20 mouse cellular contexts compared by ENCODE assay signal in genomic region chr2:146457494-146457893, GRCm38 (mm10). TPM values are rescaled to one million over a fixed set of nuclear protein-coding genes. Genes with fewer than 3 reads are reported as not detected.
DNase-seq lines count a peak whose midpoint lies in the region; TF ChIP-seq lines count a peak whose summit lies in the region.
"Had no signal": no experiment of that assay in that cellular context is flagged by ENCODE, and none has a peak within 500 bp of the region (broad histone marks: within the 10 kb centered on the region; RNA-seq: fewer than 3 reads in every experiment).

No protein-coding gene starts in this region.

- no peaks in the 10 kb centered on the region for H3K27me3 ChIP-seq in kidney, adult 2 months (replicated peaks; ENCODE audit: control insufficient read depth, insufficient read depth, low read length)
- H3K27me3 ChIP-seq: embryonic facial prominence, embryonic 15.5 days; heart, embryonic 12.5 days had no signal

- DNase-seq in kidney, adult 2 months = peak; percentile 28
- DNase-seq in kidney, postnatal 25 days = no peak
- peak; percentile 10 to 11 for DNase-seq in kidney, postnatal 36 days
- no peak for DNase-seq in kidney, postnatal 14 days
- peak; percentile 56 for DNase-seq in A20 (ENCODE audit: low read depth, low spot score)
- DNase-seq in hindlimb bud, embryonic 11.5 days (ENCODE audit: extremely low spot score, low read depth, low spot score) = peak; percentile 44
- no peak for DNase-seq in lung, postnatal 36 days
- DNase-seq in cerebellum, postnatal 10 days = no peak
- DNase-seq: adrenal gland, adult 8-10 months; adrenal gland, postnatal 36 days; cerebellum, adult 2 months; cerebellum, postnatal 14 days; embryo, embryonic 11 days; gastrocnemius, postnatal 10 days had no signal

- no peak overlapping the region for H3K4me3 ChIP-seq in kidney, adult 2 months (ENCODE audit: insufficient read depth, low read depth, low read length)
- H3K4me3 ChIP-seq: embryonic facial prominence, embryonic 15.5 days; erythroblast, embryonic 14.5 days; forebrain, embryonic 10.5 days; heart, embryonic 12.5 days; hindbrain, embryonic 10.5 days had no signal

- TF ChIP-seq POLR2A in kidney, adult 2 months (IDR thresholded peaks at IDR 0.05; ENCODE audit: low read depth, low read length) = no peak

- H3K27ac ChIP-seq in kidney, adult 2 months (ENCODE audit: insufficient read depth, low read depth, low read length) = no peak overlapping the region
- H3K27ac ChIP-seq: embryonic facial prominence, embryonic 15.5 days; forebrain, embryonic 10.5 days; hindbrain, embryonic 10.5 days; hindbrain, embryonic 14.5 days had no signal

- no peaks in the 10 kb centered on the region for H3K36me3 ChIP-seq in kidney, adult 2 months (ENCODE audit: control insufficient read depth, insufficient read depth, low read length)
- H3K36me3 ChIP-seq: embryonic facial prominence, embryonic 15.5 days; forebrain, embryonic 10.5 days; heart, embryonic 12.5 days; hindbrain, embryonic 10.5 days had no signal

- no peak for TF ChIP-seq CTCF in kidney, adult 2 months (conservative IDR thresholded peaks at IDR 0.05; ENCODE audit: insufficient read depth, insufficient read length, low read depth, low read length)

- 53% methylated on average over 2 of the region's 2 CpGs for WGBS in kidney, adult 2 months

- H3K4me1 ChIP-seq in kidney, adult 2 months (ENCODE audit: control insufficient read depth, insufficient read depth, low read length) = no peaks in the 10 kb centered on the region
- H3K4me1 ChIP-seq: embryonic facial prominence, embryonic 15.5 days; forebrain, embryonic 10.5 days; hindbrain, embryonic 10.5 days had no signal

RNA-seq across cellular contexts. Expression of gene Ralgapa2, which starts 54.6 kb away (rescaled TPM):
- polyA plus RNA-seq in kidney, adult 2 months (2012; rRNA removed) = 14.7 and 15.8 TPM in 2 replicates

Comparison
In these comparisons a context has a peak if more than half of its experiments do, and no peak if none do; other contexts are left out.
1. DNase-seq: peak in kidney, adult 2 months (single experiment), kidney, postnatal 36 days (2 of 2), A20 (single experiment) and hindlimb bud, embryonic 11.5 days (single experiment); none in kidney, postnatal 25 days (0 of 2), kidney, postnatal 14 days (single experiment), lung, postnatal 36 days (single experiment) and cerebellum, postnatal 10 days (0 of 2).